Mouse (Mus musculus) intestine, embryonic 15.5 days (tissue): ENCODE measurements around the gene Sema6b. TPM values are rescaled to one million over a fixed set of nuclear protein-coding genes. Genes with fewer than 3 reads are reported as not detected.
A peak's percentile ranks its signal among the peaks of the same experiment; 100 is the strongest.

Experiments
- ATAC-seq: fragments of 200-750 bp; cut with Nextera tagmentation; 2 replicates; pipeline ENCODE4 v1.8.0; 2017; ENCODE audit warnings: moderate TSS enrichment, moderate library complexity
- H3K27ac ChIP-seq: fragments of 300-500 bp; sonication (generic); 2 replicates; pipeline ENCODE4 v1.5.1; 2015; ENCODE audit warnings: mild to moderate bottlenecking, inconsistent platforms
- H3K27me3 ChIP-seq: fragments of 300-500 bp; sonication (generic); replicated peaks from 2 replicates; pipeline ENCODE4 v1.6.1; 2015; ENCODE audit warnings: inconsistent platforms
- H3K36me3 ChIP-seq: fragments of 300-500 bp; sonication (generic); 2 replicates; pipeline ENCODE4 v1.6.1; 2015; ENCODE audit warnings: inconsistent platforms
- H3K4me1 ChIP-seq: fragments of 300-500 bp; sonication (generic); replicated peaks from 2 replicates; pipeline ENCODE4 v1.6.1; 2015; ENCODE audit warnings: inconsistent platforms
- H3K4me2 ChIP-seq: fragments of 300-500 bp; sonication (generic); replicated peaks from 2 replicates; pipeline ENCODE4 v1.6.1; 2015; ENCODE audit warnings: mild to moderate bottlenecking, inconsistent platforms
- H3K4me3 ChIP-seq: fragments of 300-500 bp; sonication (generic); replicated peaks from 2 replicates; pipeline ENCODE4 v1.5.1; 2015; ENCODE audit warnings: inconsistent platforms
- H3K9ac ChIP-seq: fragments of 300-500 bp; sonication (generic); 2 replicates; pipeline ENCODE4 v1.6.1; 2015; ENCODE audit warnings: inconsistent platforms
- H3K9me3 ChIP-seq: fragments of 300-500 bp; sonication (generic); 2 replicates; pipeline ENCODE4 v1.6.1; 2016; ENCODE audit warnings: inconsistent platforms
- WGBS: fragments of 180-500 bp; shearing (Covaris S2); methylation state at CpG from one replicate; pipeline ENCODE4 v1.1.7; 2015; 5-methylcytosine and 5-hydroxymethylcytosine counted together
- polyA plus RNA-seq: library from polyadenylated mRNA; unstranded; fragments of >200 nt; fragmentation: Nextera tagmentation; extraction: Ambion mirVana; gene quantifications from 2 replicates; pipeline ENCODE4 v1.2.1, GENCODE M21; 2015

Gene Sema6b
- polyA plus RNA-seq, 1 experiment from 2014 or later = 1.4 TPM

GRCm38 (mm10) chr17:56074097-56074826 lies 65.9 kb downstream of the Sema6b start:
- peak overlapping the region; percentile 99 for H3K27ac ChIP-seq
- H3K4me1 ChIP-seq = peaks cover 9% of the 10 kb centered on the region
- peak overlapping the region; percentile 80 for H3K4me2 ChIP-seq
- WGBS = 8% methylated on average over 22 of the region's 22 CpGs
- no peaks in the 10 kb centered on the region for H3K9me3 ChIP-seq
- peaks cover 32% of the 10 kb centered on the region for H3K36me3 ChIP-seq
- H3K27me3 ChIP-seq = no peaks in the 10 kb centered on the region
- peak overlapping the region; percentile 85 for H3K4me3 ChIP-seq
- ATAC-seq = peak; percentile 63
- H3K9ac ChIP-seq = peak overlapping the region; percentile 75

Other genes with a start within 250 kb of the Sema6b start
- 9.0 and 11.0 TPM in 2 replicates for gene Zfp959, start 248.2 kb downstream of the Sema6b start, polyA plus RNA-seq
- 3.5 and 4.4 TPM in 2 replicates for gene Zfp119b, start 190.8 kb downstream of the Sema6b start, polyA plus RNA-seq
- gene Ebi3, start 187.7 kb downstream of the Sema6b start, polyA plus RNA-seq = 2.8 and 3.2 TPM in 2 replicates
- 21.0 and 21.4 TPM in 2 replicates for gene Yju2, start 181.2 kb downstream of the Sema6b start, polyA plus RNA-seq
- 9.0 and 9.4 TPM in 2 replicates for gene Shd, start 169.9 kb downstream of the Sema6b start, polyA plus RNA-seq
- gene Fsd1, start 153.8 kb downstream of the Sema6b start, polyA plus RNA-seq = 8.9 and 11.5 TPM in 2 replicates
- 40.3 and 45.8 TPM in 2 replicates for gene Stap2, start 134.8 kb downstream of the Sema6b start, polyA plus RNA-seq
- 86.3 and 95.3 TPM in 2 replicates for gene Mpnd, start 134.6 kb downstream of the Sema6b start, polyA plus RNA-seq
- 124 TPM in 2 replicates for gene Sh3gl1, start 103.7 kb downstream of the Sema6b start, polyA plus RNA-seq
- 21.4 and 22.4 TPM in 2 replicates for gene Chaf1a, start 99.9 kb downstream of the Sema6b start, polyA plus RNA-seq
- gene Ubxn6, start 65.3 kb downstream of the Sema6b start, polyA plus RNA-seq = 29.9 and 35.1 TPM in 2 replicates
- gene Hdgfl2, start 60.7 kb downstream of the Sema6b start, polyA plus RNA-seq = 85.7 and 86.9 TPM in 2 replicates
- gene Plin4, start 30.5 kb downstream of the Sema6b start, polyA plus RNA-seq = 0.03 and 0.14 TPM in 2 replicates
- 0.52 and 0.85 TPM in 2 replicates for gene Plin5, start 22.7 kb downstream of the Sema6b start, polyA plus RNA-seq
- gene Lrg1, start 18.3 kb downstream of the Sema6b start, polyA plus RNA-seq = 0.15 and 0.33 TPM in 2 replicates
- 11.9 and 12.8 TPM in 2 replicates for gene Tnfaip8l1, start 22.1 kb upstream of the Sema6b start, polyA plus RNA-seq
- 105 and 127 TPM in 2 replicates for gene Mydgf, start 43.6 kb upstream of the Sema6b start, polyA plus RNA-seq
- gene Dpp9, start 78.6 kb upstream of the Sema6b start, polyA plus RNA-seq = 32.8 and 35.0 TPM in 2 replicates
- gene Fem1a, start 116.5 kb upstream of the Sema6b start, polyA plus RNA-seq = 12.5 and 12.8 TPM in 2 replicates
- gene Ticam1, start 136.4 kb upstream of the Sema6b start, polyA plus RNA-seq = 11.3 and 13.3 TPM in 2 replicates
- gene Plin3, start 152.5 kb upstream of the Sema6b start, polyA plus RNA-seq = 153 and 195 TPM in 2 replicates
- gene Arrdc5, start 159.9 kb upstream of the Sema6b start, polyA plus RNA-seq = not detected in 2 replicates
- 124 and 125 TPM in 2 replicates for gene Uhrf1, start 163.0 kb upstream of the Sema6b start, polyA plus RNA-seq
- gene Kdm4b, start 185.7 kb upstream of the Sema6b start, polyA plus RNA-seq = 25.1 and 27.5 TPM in 2 replicates